In the genomic region with DNA sequence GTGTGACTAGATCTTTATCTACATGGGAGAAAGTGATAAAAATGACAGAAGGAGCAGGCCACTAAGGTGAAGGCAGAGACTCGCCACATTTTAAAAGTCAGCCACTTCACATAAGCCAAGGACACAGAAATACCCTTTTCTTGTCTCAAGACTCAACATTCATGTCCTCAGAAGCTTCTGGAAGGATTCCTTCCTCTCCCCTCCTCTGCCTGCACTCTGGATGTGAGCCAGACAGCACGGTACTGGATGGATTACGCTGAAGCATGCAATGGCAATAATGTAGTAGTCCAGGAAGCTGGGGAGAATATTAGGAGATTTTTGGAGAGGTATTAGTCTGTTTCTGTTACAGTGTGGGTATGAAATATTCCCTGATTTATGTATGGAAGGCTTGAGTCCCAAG, we compare ENCODE assay signal across 27 mouse cellular contexts.
DNase-seq lines count a peak whose midpoint lies in the region; ATAC-seq and TF ChIP-seq lines count a peak whose summit lies in the region.
"Had no signal": no experiment of that assay in that cellular context is flagged by ENCODE, and none has a peak within 500 bp of the region (broad histone marks: within the 10 kb centered on the region; RNA-seq: fewer than 3 reads in every experiment).

No protein-coding gene starts in this region.

- no peak overlapping the region for H3K9ac ChIP-seq in kidney, embryonic 16.5 days (replicated peaks; ENCODE audit: low read length)
- H3K9ac ChIP-seq in kidney, embryonic 15.5 days: no peak overlapping the region
- H3K9ac ChIP-seq in liver, postnatal 0 days (replicated peaks): no peak overlapping the region
- H3K9ac ChIP-seq: embryonic facial prominence, embryonic 13.5 days; forebrain, embryonic 12.5 days; forebrain, embryonic 15.5 days; hindbrain, embryonic 12.5 days; hindbrain, embryonic 15.5 days had no signal

- H3K27me3 ChIP-seq in kidney, adult 2 months (replicated peaks; ENCODE audit: control insufficient read depth, insufficient read depth, low read length): no peaks in the 10 kb centered on the region
- H3K27me3 ChIP-seq in kidney, embryonic 16.5 days (ENCODE audit: insufficient read depth, low read length): no peaks in the 10 kb centered on the region
- H3K27me3 ChIP-seq in kidney, embryonic 15.5 days: no peaks in the 10 kb centered on the region
- no peaks in the 10 kb centered on the region for H3K27me3 ChIP-seq in liver, postnatal 0 days (ENCODE audit: insufficient read depth, low read length)
- H3K27me3 ChIP-seq: CH12.LX; embryonic facial prominence, embryonic 13.5 days; forebrain, embryonic 12.5 days; forebrain, embryonic 15.5 days; hindbrain, embryonic 12.5 days; hindbrain, embryonic 15.5 days had no signal

- no peak for TF ChIP-seq EP300 in liver, postnatal 0 days (IDR thresholded peaks at IDR 0.05; ENCODE audit: low read depth)

- H3K36me3 ChIP-seq in kidney, adult 2 months (ENCODE audit: control insufficient read depth, insufficient read depth, low read length): no peaks in the 10 kb centered on the region
- H3K36me3 ChIP-seq in kidney, embryonic 16.5 days (ENCODE audit: insufficient read depth, low read length): no peaks in the 10 kb centered on the region
- no peaks in the 10 kb centered on the region for H3K36me3 ChIP-seq in kidney, embryonic 15.5 days
- no peaks in the 10 kb centered on the region for H3K36me3 ChIP-seq in liver, postnatal 0 days (replicated peaks; ENCODE audit: insufficient read depth, low read length)
- H3K36me3 ChIP-seq: embryonic facial prominence, embryonic 10.5 days; embryonic facial prominence, embryonic 13.5 days; forebrain, embryonic 12.5 days; forebrain, embryonic 15.5 days; G1E; hindbrain, embryonic 12.5 days; hindbrain, embryonic 15.5 days had no signal

- no peak overlapping the region for H3K4me2 ChIP-seq in kidney, embryonic 16.5 days (replicated peaks; ENCODE audit: low read depth, low read length)
- H3K4me2 ChIP-seq in kidney, embryonic 15.5 days: no peak overlapping the region
- no peak overlapping the region for H3K4me2 ChIP-seq in liver, postnatal 0 days (ENCODE audit: low read depth, low read length)
- H3K4me2 ChIP-seq: embryonic facial prominence, embryonic 13.5 days; forebrain, embryonic 12.5 days; forebrain, embryonic 15.5 days; heart, embryonic 11.5 days; hindbrain, embryonic 12.5 days; hindbrain, embryonic 15.5 days had no signal

- H3K27ac ChIP-seq in kidney, adult 2 months (ENCODE audit: insufficient read depth, low read depth, low read length): no peak overlapping the region
- no peak overlapping the region for H3K27ac ChIP-seq in kidney, embryonic 16.5 days (ENCODE audit: low read length)
- H3K27ac ChIP-seq in kidney, embryonic 15.5 days: peak overlapping the region; percentile 38; the same call in 1 of the 2 replicates
- H3K27ac ChIP-seq in liver, postnatal 0 days (ENCODE audit: low read depth): no peak overlapping the region
- H3K27ac ChIP-seq: embryonic facial prominence, embryonic 10.5 days; embryonic facial prominence, embryonic 13.5 days; forebrain, embryonic 12.5 days; forebrain, embryonic 15.5 days; hindbrain, embryonic 12.5 days; hindbrain, embryonic 15.5 days had no signal

- H3K9me3 ChIP-seq in kidney, embryonic 16.5 days (ENCODE audit: low read length): no peaks in the 10 kb centered on the region
- no peaks in the 10 kb centered on the region for H3K9me3 ChIP-seq in kidney, embryonic 15.5 days (replicated peaks)
- H3K9me3 ChIP-seq in liver, postnatal 0 days (ENCODE audit: low read length): no peaks in the 10 kb centered on the region
- H3K9me3 ChIP-seq: embryonic facial prominence, embryonic 10.5 days; embryonic facial prominence, embryonic 13.5 days; forebrain, embryonic 12.5 days; forebrain, embryonic 15.5 days; G1E; hindbrain, embryonic 12.5 days; hindbrain, embryonic 15.5 days had no signal

- DNase-seq in kidney, adult 2 months: peak; percentile 5
- no peak for DNase-seq in kidney, adult 18-20 months
- peak; percentile 35 for DNase-seq in kidney, postnatal 10 days
- peak; percentile 53 to 64 for DNase-seq in kidney, postnatal 4 days
- no peak for DNase-seq in liver, postnatal 0 days
- DNase-seq: adrenal gland, postnatal 10 days; adrenal gland, postnatal 36 days; B cell, adult 2 months; cerebellum, adult 2 months; cerebellum, adult 9-11 months; cerebellum, postnatal 36 days; embryo, embryonic 11 days; gastrocnemius, postnatal 10 days; gastrocnemius, postnatal 36 days had no signal

- TF ChIP-seq POLR2A in kidney, adult 2 months (IDR thresholded peaks at IDR 0.05; ENCODE audit: low read depth, low read length): no peak

- 50% methylated on average over 3 of the region's 3 CpGs for WGBS in kidney, adult 2 months
- WGBS in kidney, embryonic 16.5 days: 54% methylated on average over 3 of the region's 3 CpGs
- 54% methylated on average over 3 of the region's 3 CpGs for WGBS in kidney, embryonic 15.5 days
- WGBS in liver, postnatal 0 days (ENCODE audit: insufficient replicate concordance): 78% methylated on average over 3 of the region's 3 CpGs

- no peak for ATAC-seq in kidney, embryonic 16.5 days (ENCODE audit: low FRiP score, low TSS enrichment)
- ATAC-seq in kidney, embryonic 15.5 days (replicated peaks; ENCODE audit: low FRiP score): 0 out of 2 replicates have a peak, but pooled peaks have one; percentile 6
- no peak for ATAC-seq in liver, postnatal 0 days
- ATAC-seq: forebrain, embryonic 15.5 days; Patski had no signal

- TF ChIP-seq CTCF in kidney, adult 2 months (conservative IDR thresholded peaks at IDR 0.05; ENCODE audit: insufficient read depth, insufficient read length, low read depth, low read length): no peak
- no peak for TF ChIP-seq CTCF in liver, postnatal 0 days (IDR thresholded peaks at IDR 0.05; ENCODE audit: low read depth)

- H3K4me3 ChIP-seq in kidney, adult 2 months (ENCODE audit: insufficient read depth, low read depth, low read length): no peak overlapping the region
- no peak overlapping the region for H3K4me3 ChIP-seq in kidney, embryonic 16.5 days (ENCODE audit: low read length)
- H3K4me3 ChIP-seq in kidney, embryonic 15.5 days (replicated peaks): no peak overlapping the region
- H3K4me3 ChIP-seq in liver, postnatal 0 days (ENCODE audit: low read depth, low read length): no peak overlapping the region
- H3K4me3 ChIP-seq: embryonic facial prominence, embryonic 10.5 days; embryonic facial prominence, embryonic 13.5 days; erythroblast, embryonic 14.5 days; forebrain, embryonic 12.5 days; forebrain, embryonic 15.5 days; hindbrain, embryonic 12.5 days; hindbrain, embryonic 15.5 days had no signal

- H3K4me1 ChIP-seq in kidney, adult 2 months (ENCODE audit: control insufficient read depth, insufficient read depth, low read length): no peaks in the 10 kb centered on the region
- peaks cover 3% of the 10 kb centered on the region; the same call in 1 of the 2 replicates for H3K4me1 ChIP-seq in kidney, embryonic 16.5 days (ENCODE audit: insufficient read depth, low read length)
- H3K4me1 ChIP-seq in kidney, embryonic 15.5 days: peaks cover 11% of the 10 kb centered on the region; the same call in 1 of the 2 replicates
- no peaks in the 10 kb centered on the region for H3K4me1 ChIP-seq in liver, postnatal 0 days (ENCODE audit: insufficient read depth)
- H3K4me1 ChIP-seq: embryonic facial prominence, embryonic 10.5 days; embryonic facial prominence, embryonic 13.5 days; forebrain, embryonic 12.5 days; forebrain, embryonic 15.5 days; hindbrain, embryonic 12.5 days; hindbrain, embryonic 15.5 days had no signal

Comparison
In these comparisons a context has a peak if more than half of its experiments do, and no peak if none do; other contexts are left out.
1. DNase-seq: peak in kidney, adult 2 months (single experiment), kidney, postnatal 10 days (single experiment) and kidney, postnatal 4 days (2 of 2); none in kidney, adult 18-20 months (single experiment) and liver, postnatal 0 days (single experiment).